ENCODE assay signal across 20 mouse cellular contexts in genomic region chr7:78471755-78472154, GRCm38 (mm10).
DNase-seq lines count a peak whose midpoint lies in the region; ATAC-seq and TF ChIP-seq lines count a peak whose summit lies in the region.
"Had no signal": no experiment of that assay in that cellular context is flagged by ENCODE, and none has a peak within 500 bp of the region (broad histone marks: within the 10 kb centered on the region; RNA-seq: fewer than 3 reads in every experiment).

No protein-coding gene starts in this region.

- H3K4me2 ChIP-seq in hindbrain, embryonic 13.5 days = no peak overlapping the region
- no peak overlapping the region for H3K4me2 ChIP-seq in neural tube, embryonic 12.5 days (replicated peaks)
- no peak overlapping the region for H3K4me2 ChIP-seq in neural tube, embryonic 15.5 days
- no peak overlapping the region for H3K4me2 ChIP-seq in neural tube, embryonic 13.5 days
- H3K4me2 ChIP-seq: embryonic facial prominence, embryonic 15.5 days; liver, embryonic 11.5 days had no signal

- TF ChIP-seq CTCF in cerebellum, adult 2 months (IDR thresholded peaks at IDR 0.05; ENCODE audit: borderline replicate concordance, insufficient read depth, low read depth, low read length) = no peak

- TF ChIP-seq POLR2A in cerebellum, adult 2 months (IDR thresholded peaks at IDR 0.05; ENCODE audit: borderline replicate concordance, insufficient read depth, low read length) = no peak

- no peaks in the 10 kb centered on the region for H3K9me3 ChIP-seq in hindbrain, embryonic 10.5 days
- no peaks in the 10 kb centered on the region for H3K9me3 ChIP-seq in hindbrain, embryonic 13.5 days
- no peaks in the 10 kb centered on the region for H3K9me3 ChIP-seq in neural tube, embryonic 12.5 days
- no peaks in the 10 kb centered on the region for H3K9me3 ChIP-seq in neural tube, embryonic 15.5 days (replicated peaks)
- no peaks in the 10 kb centered on the region for H3K9me3 ChIP-seq in neural tube, embryonic 13.5 days
- H3K9me3 ChIP-seq: embryonic facial prominence, embryonic 15.5 days had no signal

- H3K4me3 ChIP-seq in cerebellum, adult 2 months (replicated peaks; ENCODE audit: insufficient read depth, low read depth, low read length) = no peak overlapping the region
- no peak overlapping the region for H3K4me3 ChIP-seq in hindbrain, embryonic 10.5 days
- H3K4me3 ChIP-seq in hindbrain, embryonic 13.5 days = no peak overlapping the region
- no peak overlapping the region for H3K4me3 ChIP-seq in neural tube, embryonic 12.5 days
- no peak overlapping the region for H3K4me3 ChIP-seq in neural tube, embryonic 15.5 days (replicated peaks)
- no peak overlapping the region for H3K4me3 ChIP-seq in neural tube, embryonic 13.5 days
- H3K4me3 ChIP-seq: embryonic facial prominence, embryonic 15.5 days; heart, adult 2 months; myocyte had no signal

- ATAC-seq in cerebellum, adult (ENCODE audit: insufficient number of reproducible peaks, low FRiP score, low TSS enrichment) = no peak
- no peak for ATAC-seq in hindbrain, embryonic 13.5 days (ENCODE audit: low FRiP score)
- peak; percentile 44; the same call in 1 of the 2 replicates for ATAC-seq in neural tube, embryonic 12.5 days (ENCODE audit: low FRiP score, low read depth)
- no peak for ATAC-seq in neural tube, embryonic 15.5 days (ENCODE audit: low FRiP score)
- peak; percentile 59; the same call in 1 of the 2 replicates for ATAC-seq in neural tube, embryonic 13.5 days (ENCODE audit: low read depth)
- ATAC-seq: activated CD4-positive, CD25-positive, alpha-beta regulatory T cell, adult 4 months; intestine, embryonic 16.5 days had no signal

- H3K27me3 ChIP-seq in cerebellum, adult 2 months (ENCODE audit: control insufficient read depth, insufficient read depth, low read length) = no peaks in the 10 kb centered on the region
- no peaks in the 10 kb centered on the region for H3K27me3 ChIP-seq in hindbrain, embryonic 10.5 days (ENCODE audit: insufficient read depth, poor library complexity, severe bottlenecking)
- no peaks in the 10 kb centered on the region for H3K27me3 ChIP-seq in hindbrain, embryonic 13.5 days
- no peaks in the 10 kb centered on the region for H3K27me3 ChIP-seq in neural tube, embryonic 12.5 days (replicated peaks)
- no peaks in the 10 kb centered on the region for H3K27me3 ChIP-seq in neural tube, embryonic 15.5 days (replicated peaks)
- H3K27me3 ChIP-seq in neural tube, embryonic 13.5 days = no peaks in the 10 kb centered on the region
- H3K27me3 ChIP-seq: embryonic facial prominence, embryonic 15.5 days had no signal

- 67% methylated on average over 4 of the region's 4 CpGs for WGBS in cerebellum, adult 2 months
- WGBS in hindbrain, embryonic 10.5 days = 84% methylated on average over 4 of the region's 4 CpGs
- 77% methylated on average over 4 of the region's 4 CpGs for WGBS in hindbrain, embryonic 13.5 days
- WGBS in neural tube, embryonic 12.5 days = 78% methylated on average over 4 of the region's 4 CpGs
- WGBS in neural tube, embryonic 15.5 days = 76% methylated on average over 4 of the region's 4 CpGs
- 61% methylated on average over 4 of the region's 4 CpGs for WGBS in neural tube, embryonic 13.5 days

- DNase-seq in cerebellum, adult 2 months = no peak
- peak; percentile 20 for DNase-seq in hindbrain, embryonic 10.5 days (ENCODE audit: low spot score)
- DNase-seq in spleen, adult 12 weeks (ENCODE audit: low spot score) = no peak
- DNase-seq: adrenal gland, postnatal 36 days; gastrocnemius, postnatal 10 days; heart, adult 2 months; heart, postnatal 4 days; kidney, postnatal 36 days; lung, adult 18-20 months; lung, postnatal 14 days had no signal

- no peaks in the 10 kb centered on the region for H3K36me3 ChIP-seq in hindbrain, embryonic 10.5 days
- H3K36me3 ChIP-seq in hindbrain, embryonic 13.5 days = peaks cover 18% of the 10 kb centered on the region
- no peaks in the 10 kb centered on the region for H3K36me3 ChIP-seq in neural tube, embryonic 12.5 days
- peaks cover 11% of the 10 kb centered on the region; the same call in 1 of the 2 replicates for H3K36me3 ChIP-seq in neural tube, embryonic 15.5 days
- H3K36me3 ChIP-seq in neural tube, embryonic 13.5 days = peaks cover 20% of the 10 kb centered on the region
- H3K36me3 ChIP-seq: embryonic facial prominence, embryonic 15.5 days had no signal

- H3K4me1 ChIP-seq in cerebellum, adult 2 months (ENCODE audit: control insufficient read depth, insufficient read depth, low read length) = peaks cover 17% of the 10 kb centered on the region
- no peaks in the 10 kb centered on the region; the same call in 1 of the 2 replicates for H3K4me1 ChIP-seq in hindbrain, embryonic 10.5 days (replicated peaks)
- peaks cover 6% of the 10 kb centered on the region; the same call in 1 of the 2 replicates for H3K4me1 ChIP-seq in hindbrain, embryonic 13.5 days (replicated peaks)
- H3K4me1 ChIP-seq in neural tube, embryonic 12.5 days = no peaks in the 10 kb centered on the region
- H3K4me1 ChIP-seq in neural tube, embryonic 15.5 days = no peaks in the 10 kb centered on the region
- H3K4me1 ChIP-seq in neural tube, embryonic 13.5 days (replicated peaks) = peaks cover 11% of the 10 kb centered on the region; the same call in 1 of the 2 replicates
- H3K4me1 ChIP-seq: embryonic facial prominence, embryonic 15.5 days had no signal

- H3K27ac ChIP-seq in cerebellum, adult 2 months (ENCODE audit: insufficient read depth, low read length) = peak overlapping the region; percentile 17; the same call in 1 of the 2 replicates
- H3K27ac ChIP-seq in hindbrain, embryonic 10.5 days = no peak overlapping the region
- H3K27ac ChIP-seq in hindbrain, embryonic 13.5 days = no peak overlapping the region
- H3K27ac ChIP-seq in neural tube, embryonic 12.5 days = no peak overlapping the region
- no peak overlapping the region for H3K27ac ChIP-seq in neural tube, embryonic 15.5 days (replicated peaks)
- H3K27ac ChIP-seq in neural tube, embryonic 13.5 days (replicated peaks) = no peak overlapping the region
- H3K27ac ChIP-seq: embryonic facial prominence, embryonic 15.5 days; heart, adult 2 months had no signal

- no peak overlapping the region for H3K9ac ChIP-seq in hindbrain, embryonic 13.5 days
- H3K9ac ChIP-seq in neural tube, embryonic 12.5 days = no peak overlapping the region
- H3K9ac ChIP-seq in neural tube, embryonic 15.5 days (replicated peaks) = no peak overlapping the region
- H3K9ac ChIP-seq in neural tube, embryonic 13.5 days = no peak overlapping the region
- H3K9ac ChIP-seq: embryonic facial prominence, embryonic 15.5 days had no signal

Comparison
In these comparisons a context has a peak if more than half of its experiments do, and no peak if none do; other contexts are left out.
1. ATAC-seq: peak in neural tube, embryonic 12.5 days (single experiment) and neural tube, embryonic 13.5 days (single experiment); none in cerebellum, adult (single experiment), hindbrain, embryonic 13.5 days (single experiment) and neural tube, embryonic 15.5 days (single experiment).